Mouse (Mus musculus): ENCODE results near the gene Lyrm9. TPM values are rescaled to one million over a fixed set of nuclear protein-coding genes. Genes with fewer than 3 reads are reported as not detected.

Gene Lyrm9
- polyA plus RNA-seq, 1 experiment from 2014 or later: 10.7 TPM

GRCm38 (mm10) chr11:78793116-78793515 lies 33.3 kb upstream of the Lyrm9 start:
- Histone ChIP-seq H3K36me3 (no peaks in the 10 kb centered on the region), H3K27me3 (no peaks in the 10 kb centered on the region; the same call in 1 of the 2 replicates), H3K4me3 (no peak overlapping the region), H3K9me3 (no peaks in the 10 kb centered on the region), H3K4me1 (no peaks in the 10 kb centered on the region), H3K4me2 (replicated peaks) (no peak overlapping the region), H3K27ac (no peak overlapping the region), H3K9ac (no peak overlapping the region)
- WGBS: 82% methylated on average over 11 of the region's 11 CpGs
- no peak for ATAC-seq (ENCODE audit: insufficient number of reproducible peaks, insufficient read depth, low FRiP score, low TSS enrichment)

- Histone ChIP-seq H3K27ac (no peak overlapping the region), H3K27me3 (no peaks in the 10 kb centered on the region; the same call in 1 of the 2 replicates), H3K4me1 (no peaks in the 10 kb centered on the region), H3K9me3 (no peaks in the 10 kb centered on the region), H3K9ac (no peak overlapping the region), H3K4me2 (replicated peaks) (no peak overlapping the region), H3K36me3 (no peaks in the 10 kb centered on the region), H3K4me3 (no peak overlapping the region)
- 71% methylated on average over 10 of the region's 10 CpGs for WGBS
- ATAC-seq (ENCODE audit: insufficient number of reproducible peaks, insufficient read depth, low FRiP score, low TSS enrichment): no peak
Measured at GRCm38 (mm10) chr11:78796072-78796729, 30.2 kb upstream of the Lyrm9 start.

- Histone ChIP-seq H3K4me2 (replicated peaks) (no peak overlapping the region), H3K36me3 (no peaks in the 10 kb centered on the region), H3K4me1 (peaks cover 9% of the 10 kb centered on the region; the same call in 1 of the 2 replicates), H3K4me3 (no peak overlapping the region), H3K27me3 (peaks cover 2% of the 10 kb centered on the region; the same call in 1 of the 2 replicates), H3K27ac (no peak overlapping the region), H3K9me3 (no peaks in the 10 kb centered on the region), H3K9ac (no peak overlapping the region)
- no peak for ATAC-seq (ENCODE audit: insufficient number of reproducible peaks, insufficient read depth, low FRiP score, low TSS enrichment)
- 91% methylated on average over 4 of the region's 4 CpGs for WGBS
Measured at GRCm38 (mm10) chr11:78801094-78801493, 25.3 kb upstream of the Lyrm9 start.

GRCm38 (mm10) chr11:78803587-78804316 lies 22.6 kb upstream of the Lyrm9 start:
- no peak overlapping the region for H3K9ac ChIP-seq
- peaks cover 6% of the 10 kb centered on the region for H3K27me3 ChIP-seq
- no peaks in the 10 kb centered on the region for H3K36me3 ChIP-seq
- H3K27ac ChIP-seq: no peak overlapping the region
- H3K4me3 ChIP-seq: no peak overlapping the region
- H3K4me2 ChIP-seq (replicated peaks): no peak overlapping the region
- no peaks in the 10 kb centered on the region for H3K9me3 ChIP-seq
- peaks cover 9% of the 10 kb centered on the region; the same call in 1 of the 2 replicates for H3K4me1 ChIP-seq
- no peak for ATAC-seq (ENCODE audit: insufficient number of reproducible peaks, insufficient read depth, low FRiP score, low TSS enrichment)
- 75% methylated on average over 14 of the region's 14 CpGs for WGBS

GRCm38 (mm10) chr11:78804551-78804950 lies 21.8 kb upstream of the Lyrm9 start:
- Histone ChIP-seq H3K4me3 (no peak overlapping the region), H3K4me1 (peaks cover 9% of the 10 kb centered on the region; the same call in 1 of the 2 replicates), H3K9ac (no peak overlapping the region), H3K36me3 (no peaks in the 10 kb centered on the region), H3K9me3 (no peaks in the 10 kb centered on the region), H3K27me3 (peaks cover 6% of the 10 kb centered on the region), H3K4me2 (replicated peaks) (no peak overlapping the region), H3K27ac (no peak overlapping the region)
- ATAC-seq (ENCODE audit: insufficient number of reproducible peaks, insufficient read depth, low FRiP score, low TSS enrichment): no peak
- WGBS: 82% methylated on average over 6 of the region's 6 CpGs

GRCm38 (mm10) chr11:78805198-78805597 lies 21.2 kb upstream of the Lyrm9 start:
- 67% methylated on average over 6 of the region's 6 CpGs for WGBS

GRCm38 (mm10) chr11:78805691-78806137 lies 20.7 kb upstream of the Lyrm9 start:
- no peak overlapping the region for H3K9ac ChIP-seq
- H3K9me3 ChIP-seq: no peaks in the 10 kb centered on the region
- H3K27me3 ChIP-seq: peaks cover 6% of the 10 kb centered on the region
- peaks cover 9% of the 10 kb centered on the region; the same call in 1 of the 2 replicates for H3K4me1 ChIP-seq
- no peaks in the 10 kb centered on the region for H3K36me3 ChIP-seq
- H3K4me3 ChIP-seq: no peak overlapping the region
- ATAC-seq (ENCODE audit: insufficient number of reproducible peaks, insufficient read depth, low FRiP score, low TSS enrichment): no peak
- WGBS: 36% methylated on average over 9 of the region's 9 CpGs
- H3K4me2 ChIP-seq (replicated peaks): no peak overlapping the region
- H3K27ac ChIP-seq: no peak overlapping the region

More at GRCm38 (mm10) chr11:78805198-78805597, 21.2 kb upstream of the Lyrm9 start:
- H3K9me3 ChIP-seq: no peaks in the 10 kb centered on the region
- no peak for ATAC-seq (ENCODE audit: insufficient number of reproducible peaks, insufficient read depth, low FRiP score, low TSS enrichment)
- H3K9ac ChIP-seq: no peak overlapping the region
- no peak overlapping the region for H3K4me3 ChIP-seq
- no peak overlapping the region for H3K27ac ChIP-seq
- no peaks in the 10 kb centered on the region for H3K36me3 ChIP-seq
- H3K4me2 ChIP-seq (replicated peaks): no peak overlapping the region
- peaks cover 6% of the 10 kb centered on the region for H3K27me3 ChIP-seq
- peaks cover 9% of the 10 kb centered on the region; the same call in 1 of the 2 replicates for H3K4me1 ChIP-seq

GRCm38 (mm10) chr11:78807341-78808108 lies 18.9 kb upstream of the Lyrm9 start:
- peaks cover 6% of the 10 kb centered on the region for H3K27me3 ChIP-seq
- H3K9ac ChIP-seq: no peak overlapping the region
- no peak overlapping the region for H3K4me3 ChIP-seq
- 48% methylated on average over 6 of the region's 6 CpGs for WGBS
- H3K4me2 ChIP-seq (replicated peaks): no peak overlapping the region
- no peaks in the 10 kb centered on the region for H3K9me3 ChIP-seq
- peaks cover 9% of the 10 kb centered on the region; the same call in 1 of the 2 replicates for H3K4me1 ChIP-seq
- H3K27ac ChIP-seq: no peak overlapping the region
- no peaks in the 10 kb centered on the region for H3K36me3 ChIP-seq
- ATAC-seq (ENCODE audit: insufficient number of reproducible peaks, insufficient read depth, low FRiP score, low TSS enrichment): no peak

GRCm38 (mm10) chr11:78809398-78809797 lies 17.0 kb upstream of the Lyrm9 start:
- peaks cover 6% of the 10 kb centered on the region for H3K27me3 ChIP-seq
- H3K4me2 ChIP-seq (replicated peaks): no peak overlapping the region
- H3K27ac ChIP-seq: no peak overlapping the region
- peaks cover 10% of the 10 kb centered on the region; the same call in 1 of the 2 replicates for H3K4me1 ChIP-seq
- no peaks in the 10 kb centered on the region for H3K9me3 ChIP-seq
- H3K36me3 ChIP-seq: no peaks in the 10 kb centered on the region
- no peak overlapping the region for H3K9ac ChIP-seq
- H3K4me3 ChIP-seq: no peak overlapping the region
- no peak for ATAC-seq (ENCODE audit: insufficient number of reproducible peaks, insufficient read depth, low FRiP score, low TSS enrichment)

- Histone ChIP-seq H3K27me3 (no peaks in the 10 kb centered on the region), H3K9me3 (no peaks in the 10 kb centered on the region), H3K4me2 (replicated peaks) (no peak overlapping the region), H3K4me3 (no peak overlapping the region), H3K4me1 (0 out of 2 replicates have a peak, but pooled peaks cover 3% of the 10 kb centered on the region), H3K36me3 (no peaks in the 10 kb centered on the region), H3K9ac (no peak overlapping the region), H3K27ac (no peak overlapping the region)
- WGBS: 48% methylated on average over 7 of the region's 7 CpGs
- ATAC-seq (ENCODE audit: insufficient number of reproducible peaks, insufficient read depth, low FRiP score, low TSS enrichment): no peak
Measured at GRCm38 (mm10) chr11:78814461-78814941, 11.9 kb upstream of the Lyrm9 start.

GRCm38 (mm10) chr11:78815986-78816792 lies 10.2 kb upstream of the Lyrm9 start:
- no peak overlapping the region for H3K27ac ChIP-seq
- H3K4me1 ChIP-seq: peaks cover 10% of the 10 kb centered on the region
- H3K4me3 ChIP-seq: no peak overlapping the region
- H3K9ac ChIP-seq: no peak overlapping the region
- 55% methylated on average over 14 of the region's 14 CpGs for WGBS
- no peaks in the 10 kb centered on the region for H3K9me3 ChIP-seq
- no peak overlapping the region for H3K4me2 ChIP-seq (replicated peaks)
- H3K27me3 ChIP-seq: no peaks in the 10 kb centered on the region
- no peaks in the 10 kb centered on the region for H3K36me3 ChIP-seq
- no peak for ATAC-seq (ENCODE audit: insufficient number of reproducible peaks, insufficient read depth, low FRiP score, low TSS enrichment)

All from embryonic facial prominence, embryonic 12.5 days (tissue).